Mouse (Mus musculus) heart, embryonic 14.5 days (tissue): Measurements from ENCODE around the gene Kcne1. TPM values are rescaled to one million over a fixed set of nuclear protein-coding genes. Genes with fewer than 3 reads are reported as not detected.

Source experiments
- ATAC-seq: fragments of 200-750 bp; cut with Nextera tagmentation; 2 replicates; pipeline ENCODE4 v1.8.0; 2017; ENCODE audit warnings: low read depth, moderate TSS enrichment; ENCODE audit not compliant: insufficient number of reproducible peaks, insufficient read depth, low FRiP score
- H3K27ac ChIP-seq, 2 experiments: fragments of 200-500 bp in 1 of 2; fragments of 300-500 bp in 1 of 2; sonication (generic) in 1 of 2; replicated peaks in 1 of 2; 2 replicates each; pipeline ENCODE4 v1.5.1; 2012 to 2014; ENCODE audit warnings: low read depth in 2 of 2, low read length in 2 of 2, control low read depth in 1 of 2, mild to moderate bottlenecking in 1 of 2, mixed read lengths in 1 of 2; ENCODE audit not compliant: control insufficient read depth in 1 of 2, insufficient read depth in 1 of 2
- H3K27me3 ChIP-seq: fragments of 300-500 bp; sonication (generic); 2 replicates; pipeline ENCODE4 v1.6.1; 2014; ENCODE audit warnings: mild to moderate bottlenecking, low read length, control low read depth; ENCODE audit not compliant: control insufficient read depth, insufficient read depth
- H3K36me3 ChIP-seq: fragments of 300-500 bp; sonication (generic); 2 replicates; pipeline ENCODE4 v1.6.1; 2014; ENCODE audit warnings: mild to moderate bottlenecking, control low read depth, low read length, mixed read lengths; ENCODE audit not compliant: control insufficient read depth, insufficient read depth
- H3K4me1 ChIP-seq, 2 experiments: fragments of 200-500 bp in 1 of 2; fragments of 300-500 bp in 1 of 2; sonication (generic) in 1 of 2; 2 replicates each; pipeline ENCODE4 v1.6.1; 2012 to 2014; ENCODE audit warnings: low read length in 2 of 2, control low read depth in 1 of 2, mixed read lengths in 1 of 2; ENCODE audit not compliant: control insufficient read depth in 2 of 2, insufficient read depth in 2 of 2
- H3K4me2 ChIP-seq: fragments of 300-500 bp; sonication (generic); 2 replicates; pipeline ENCODE4 v1.6.1; 2014; ENCODE audit warnings: mild to moderate bottlenecking, low read length
- H3K4me3 ChIP-seq, 2 experiments: fragments of 200-500 bp in 1 of 2; fragments of 300-500 bp in 1 of 2; sonication (generic) in 1 of 2; 2 replicates each; pipeline ENCODE4 v1.5.1; 2012 to 2014; ENCODE audit warnings: low read length in 2 of 2, mild to moderate bottlenecking in 2 of 2, control low read depth in 1 of 2, low read depth in 1 of 2, moderate library complexity in 1 of 2; ENCODE audit not compliant: control insufficient read depth in 1 of 2, insufficient read depth in 1 of 2
- H3K9ac ChIP-seq: fragments of 300-500 bp; sonication (generic); 2 replicates; pipeline ENCODE4 v1.6.1; 2014; ENCODE audit warnings: mild to moderate bottlenecking, low read length
- H3K9me3 ChIP-seq: fragments of 300-500 bp; sonication (generic); 2 replicates; pipeline ENCODE4 v1.6.1; 2016; ENCODE audit warnings: low read length, control low read depth; ENCODE audit not compliant: control insufficient read depth
- WGBS: fragments of 180-500 bp; shearing (Covaris S2); extraction: QIAGEN DNeasy Blood & Tissue Kit; methylation state at CpG from one replicate; pipeline ENCODE4 v1.1.7; 2014; 5-methylcytosine and 5-hydroxymethylcytosine counted together
- polyA plus RNA-seq: library from polyadenylated mRNA; unstranded; fragments of >200 nt; fragmentation: Nextera tagmentation; extraction: Ambion mirVana; gene quantifications from 2 replicates; pipeline ENCODE4 v1.2.1, GENCODE M21; 2014

Kcne1 gene
- polyA plus RNA-seq, 1 experiment from 2014 or later, result 199 TPM

DNA sequence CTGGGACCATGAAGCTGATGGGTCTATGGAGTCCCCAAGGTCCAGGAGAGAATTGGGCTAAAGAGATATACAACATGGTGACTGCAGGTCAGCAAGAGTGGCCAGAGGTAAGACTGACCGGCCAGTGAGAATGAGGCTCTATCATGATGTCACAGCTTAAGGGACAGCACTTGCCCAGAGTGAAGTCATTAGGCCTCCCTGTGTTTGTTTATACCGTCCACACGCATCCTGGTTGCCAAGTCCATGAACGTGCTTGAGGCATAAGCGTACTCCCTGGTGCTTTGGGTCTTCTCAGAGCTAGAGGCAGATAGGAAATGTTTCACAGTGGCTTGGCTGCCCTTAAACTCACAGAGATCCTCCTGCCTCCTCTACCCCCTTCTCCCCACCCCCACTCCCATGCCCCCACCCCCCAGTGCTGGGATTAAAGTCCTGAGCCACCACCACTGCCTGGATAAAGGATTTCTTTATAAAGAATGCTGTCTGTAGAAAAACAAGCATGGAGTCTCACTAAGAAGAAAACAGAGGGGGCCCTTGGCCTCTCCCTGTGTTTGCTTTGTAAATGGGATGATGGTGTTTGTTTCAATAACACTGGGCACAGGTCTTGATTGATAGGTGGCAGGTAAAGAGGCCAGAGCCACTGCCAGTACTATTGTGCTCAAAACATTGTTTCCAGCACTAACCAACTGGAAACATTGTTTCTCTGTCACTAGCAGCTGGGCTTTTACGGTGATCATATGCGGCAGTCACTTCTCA is 34.8 kb downstream of the Kcne1 start:
- H3K4me1 ChIP-seq, result no peaks in the 10 kb centered on the region; a peak in 1 of 4 replicates
- WGBS, result 54% methylated on average over 7 of the region's 7 CpGs
- no peak overlapping the region for H3K4me2 ChIP-seq
- no peak overlapping the region for H3K9ac ChIP-seq
- no peak overlapping the region for H3K4me3 ChIP-seq
- no peak for ATAC-seq
- H3K36me3 ChIP-seq, result no peaks in the 10 kb centered on the region
- H3K27ac ChIP-seq, result no peak overlapping the region
- no peaks in the 10 kb centered on the region for H3K27me3 ChIP-seq
- H3K9me3 ChIP-seq, result no peaks in the 10 kb centered on the region

DNA sequence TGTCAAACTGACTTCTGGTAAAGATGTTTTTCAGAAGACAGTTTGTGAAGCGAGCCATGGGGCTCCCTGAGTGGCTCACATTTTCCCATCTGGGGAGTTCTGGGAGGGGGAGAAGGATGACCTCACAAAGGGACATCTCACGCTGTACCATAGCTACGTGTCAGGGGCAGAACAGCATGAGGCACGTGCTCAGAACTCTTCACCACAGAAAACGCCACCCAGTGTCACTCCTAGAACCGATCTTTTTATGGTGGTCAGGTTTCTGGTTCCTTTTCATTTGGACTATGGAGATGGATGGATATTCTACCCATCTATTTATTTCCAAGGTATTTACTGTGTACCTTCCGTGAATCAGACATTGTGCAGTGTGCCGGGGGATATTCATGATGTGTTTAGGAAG is 37.9 kb downstream of the Kcne1 start, which contains the start of gene Fam243:
TSS of gene Fam243 (minus strand) at position 101 of the 400 bp plus-strand sequence.
- Histone ChIP-seq H3K36me3 (no peaks in the 10 kb centered on the region), H3K9me3 (no peaks in the 10 kb centered on the region), H3K4me2 (no peak within 1 kb of the TSS), H3K4me1 (no peaks in the 10 kb centered on the region; a peak in 1 of 4 replicates), H3K27me3 (no peaks in the 10 kb centered on the region), H3K9ac (no peak within 1 kb of the TSS), H3K27ac (no peak within 1 kb of the TSS), H3K4me3 (no peak within 1 kb of the TSS)
- 88% methylated on average over 8 of the region's 8 CpGs for WGBS
- ATAC-seq, result no peak

DNA sequence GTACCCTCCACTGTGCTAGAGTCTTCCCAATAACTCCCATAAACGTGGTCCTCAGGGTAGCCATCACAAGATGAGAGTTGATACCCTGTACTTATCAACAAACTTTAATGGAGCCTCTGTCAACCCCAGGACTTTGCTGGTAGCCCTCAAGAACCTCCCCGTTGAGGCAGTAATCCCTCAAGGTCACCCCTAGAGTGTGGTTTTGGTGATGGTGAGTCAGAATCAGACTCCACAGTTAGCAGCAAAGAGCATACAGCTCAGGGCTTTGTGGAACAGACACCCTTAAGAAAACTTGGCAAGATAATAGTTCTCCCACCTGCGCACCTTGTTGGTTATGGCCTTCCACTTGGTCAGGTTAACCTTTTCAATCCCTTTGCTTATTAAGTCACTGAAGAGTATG is 38.9 kb downstream of the Kcne1 start:
- Histone ChIP-seq H3K4me3 (no peak overlapping the region), H3K27ac (no peak overlapping the region), H3K36me3 (no peaks in the 10 kb centered on the region), H3K27me3 (no peaks in the 10 kb centered on the region), H3K4me1 (no peaks in the 10 kb centered on the region; a peak in 1 of 4 replicates), H3K9ac (no peak overlapping the region), H3K4me2 (no peak overlapping the region), H3K9me3 (no peaks in the 10 kb centered on the region)
- 71% methylated on average over 3 of the region's 3 CpGs for WGBS
- ATAC-seq, result no peak

DNA sequence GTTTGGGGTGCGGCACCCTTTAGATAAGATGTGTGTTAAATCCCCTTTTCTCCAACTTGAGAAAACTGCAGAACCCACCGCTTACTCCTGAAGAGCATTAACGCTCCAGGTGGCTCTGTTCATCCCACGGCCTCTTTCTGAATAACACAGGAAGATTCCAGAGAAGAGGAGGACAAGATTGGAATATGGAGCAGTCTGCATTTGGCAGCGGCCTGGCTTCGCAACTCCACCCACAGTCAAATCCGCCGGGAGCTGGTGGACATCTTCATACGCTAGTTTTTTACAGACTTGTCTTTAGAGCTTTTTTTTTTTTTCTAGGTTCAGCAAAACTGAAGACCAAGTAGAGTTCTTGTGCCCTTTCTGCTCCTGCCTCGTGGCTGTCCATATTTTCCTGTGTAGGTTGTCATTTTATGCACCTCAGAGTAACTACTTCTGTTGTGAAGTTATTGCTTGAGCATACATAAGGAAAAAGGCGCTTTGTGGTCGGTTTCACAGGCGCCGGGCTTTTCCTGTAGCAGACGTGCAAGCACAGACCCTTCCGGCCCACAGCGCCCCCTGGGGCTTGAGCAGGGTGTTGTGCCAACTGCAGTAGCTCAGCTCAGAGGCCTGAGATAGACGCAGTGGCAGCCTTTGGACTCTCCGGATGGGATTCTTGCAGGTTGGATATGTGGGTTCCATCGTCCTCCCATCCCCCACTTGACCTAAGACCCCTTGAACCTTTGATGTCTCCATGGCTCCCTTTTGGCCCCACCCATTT is 39.7 kb downstream of the Kcne1 start:
- Histone ChIP-seq H3K9me3 (no peaks in the 10 kb centered on the region), H3K27me3 (no peaks in the 10 kb centered on the region), H3K36me3 (no peaks in the 10 kb centered on the region), H3K4me3 (no peak overlapping the region), H3K4me2 (no peak overlapping the region), H3K9ac (no peak overlapping the region), H3K27ac (no peak overlapping the region), H3K4me1 (peaks cover under 1% of the 10 kb centered on the region in 2 experiments)
- no peak for ATAC-seq
- WGBS, result 63% methylated on average over 20 of the region's 20 CpGs

DNA sequence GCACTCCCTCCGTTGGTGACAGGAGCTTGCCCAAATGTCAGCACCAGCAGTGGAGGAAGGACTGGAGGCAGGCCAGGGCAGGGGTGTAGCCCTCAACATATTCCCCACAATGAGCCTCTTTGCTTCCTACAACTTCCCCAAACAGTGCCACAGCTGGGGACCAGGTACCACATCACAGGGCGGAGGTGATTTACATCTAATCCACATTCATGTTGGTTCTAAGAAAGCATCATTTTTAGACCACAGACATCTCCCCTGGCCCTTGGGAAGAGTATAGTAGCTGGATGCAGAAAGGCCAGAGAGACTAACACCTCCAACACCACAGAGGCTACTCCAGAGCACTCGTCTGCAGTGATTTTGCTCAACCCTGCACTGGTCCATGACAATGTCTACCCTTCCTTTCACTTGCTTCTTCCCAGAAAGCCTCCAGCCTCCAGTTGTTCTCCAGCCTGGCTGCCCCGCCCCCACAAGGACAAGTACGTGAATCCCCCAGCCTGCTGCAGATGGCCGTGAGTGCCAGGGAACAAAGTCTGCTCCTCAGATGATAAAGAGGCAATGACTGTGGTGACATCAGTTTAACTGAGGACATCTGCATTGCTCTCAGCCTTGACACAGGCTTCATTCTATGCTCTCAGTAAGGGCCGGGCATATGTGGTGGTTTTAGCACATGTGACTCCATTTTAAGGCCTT is 43.1 kb downstream of the Kcne1 start:
- Histone ChIP-seq H3K27ac (no peak overlapping the region), H3K27me3 (no peaks in the 10 kb centered on the region), H3K36me3 (peaks cover 24% of the 10 kb centered on the region), H3K9ac (no peak overlapping the region), H3K4me2 (no peak overlapping the region), H3K4me1 (peaks cover 3% of the 10 kb centered on the region in 2 experiments), H3K9me3 (no peaks in the 10 kb centered on the region), H3K4me3 (no peak overlapping the region)
- ATAC-seq, result no peak
- WGBS, result 67% methylated on average over 7 of the region's 7 CpGs

DNA sequence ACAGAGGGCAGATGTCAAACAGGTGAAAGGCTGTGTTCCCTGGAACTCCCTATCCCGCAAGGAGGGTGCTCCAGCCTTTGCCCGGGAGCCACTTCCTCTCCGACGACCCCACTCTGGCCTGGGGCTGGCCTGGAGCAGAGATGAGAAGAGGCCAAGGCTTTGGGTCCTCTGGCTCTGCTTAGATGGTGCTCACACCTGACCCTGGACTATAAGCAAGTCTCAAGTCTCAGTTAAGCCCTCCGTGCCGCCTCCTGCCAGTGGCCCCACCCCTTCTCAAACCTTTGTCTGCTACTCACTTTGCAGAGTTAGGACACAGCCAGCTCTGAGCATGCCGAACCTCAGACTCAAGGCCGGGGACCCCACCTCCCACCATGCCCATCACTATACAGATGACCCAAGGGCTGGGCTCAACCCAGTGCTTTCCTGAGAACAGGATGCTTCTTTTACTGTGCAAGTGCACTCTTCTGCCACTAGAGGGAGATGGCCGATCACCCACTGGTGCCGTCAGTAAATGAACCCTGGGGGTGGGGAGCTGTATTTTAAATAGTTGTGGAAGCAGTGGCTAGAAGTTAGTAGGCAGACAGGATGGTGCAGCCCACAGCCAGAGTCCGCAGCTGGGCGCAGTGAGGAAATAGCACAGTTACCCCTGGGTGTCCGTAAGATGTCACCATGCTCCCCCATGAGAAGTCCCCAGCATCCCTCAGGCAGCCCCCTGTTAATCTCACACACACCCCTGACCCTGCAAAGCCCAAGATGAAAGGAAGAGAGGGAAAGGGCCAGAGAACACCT is 45.1 kb downstream of the Kcne1 start:
- no peak overlapping the region for H3K27ac ChIP-seq
- H3K4me2 ChIP-seq, result no peak overlapping the region
- no peaks in the 10 kb centered on the region for H3K27me3 ChIP-seq
- H3K36me3 ChIP-seq, result peaks cover 43% of the 10 kb centered on the region
- ATAC-seq, result peak; percentile 49
- WGBS, result 45% methylated on average over 13 of the region's 13 CpGs
- H3K9me3 ChIP-seq, result no peaks in the 10 kb centered on the region
- H3K9ac ChIP-seq, result peak overlapping the region; percentile 27; the same call in 1 of the 2 replicates
- peaks cover 3% of the 10 kb centered on the region in 2 experiments for H3K4me1 ChIP-seq
- no peak overlapping the region for H3K4me3 ChIP-seq

DNA sequence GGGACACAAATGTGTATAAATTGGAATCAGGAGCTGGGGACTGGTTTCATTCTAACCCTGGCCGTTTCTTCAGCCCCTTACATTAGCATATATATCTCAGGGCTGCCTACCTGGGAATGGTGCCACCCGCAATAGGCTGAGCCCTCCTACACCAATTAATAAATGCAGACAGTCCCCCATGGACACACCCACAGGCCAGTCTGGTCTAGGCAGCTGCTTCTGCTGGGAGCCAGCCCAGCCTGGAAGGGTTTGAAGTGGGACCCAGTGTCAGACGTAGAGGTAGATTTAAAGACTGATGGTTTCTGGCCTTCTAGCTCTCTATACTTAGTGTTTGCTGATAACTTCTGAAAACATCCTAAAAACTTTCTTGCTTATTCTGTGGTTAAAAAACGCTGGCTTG is 50.1 kb downstream of the Kcne1 start:
- WGBS, result 60% methylated on average over 4 of the region's 4 CpGs
- Histone ChIP-seq H3K27ac (no peak overlapping the region), H3K36me3 (peaks cover 83% of the 10 kb centered on the region), H3K27me3 (no peaks in the 10 kb centered on the region), H3K9ac (no peak overlapping the region), H3K4me3 (no peak overlapping the region), H3K4me2 (no peak overlapping the region), H3K9me3 (no peaks in the 10 kb centered on the region), H3K4me1 (no peaks in the 10 kb centered on the region)
- no peak for ATAC-seq
